Mouse (Mus musculus): ENCODE results near the gene Zranb3. TPM values are rescaled to one million over a fixed set of nuclear protein-coding genes. Genes with fewer than 3 reads are reported as not detected.

Zranb3 gene
- polyA plus RNA-seq, 1 experiment from 2014 or later = 17.5 TPM

Other genes starting within 250 kb of the Zranb3 start
- not detected in 2 replicates for gene Map3k19, start 248.0 kb downstream of the Zranb3 start, polyA plus RNA-seq (2016; fragmentation: Nextera tagmentation; extraction: Ambion mirVana)
- gene Rab3gap1, start 234.3 kb downstream of the Zranb3 start, polyA plus RNA-seq (2016; fragmentation: Nextera tagmentation; extraction: Ambion mirVana) = 15.5 and 15.7 TPM in 2 replicates
- gene R3hdm1, start 254 bp upstream of the Zranb3 start, polyA plus RNA-seq (2016; fragmentation: Nextera tagmentation; extraction: Ambion mirVana) = 79.8 and 82.2 TPM in 2 replicates
- 54.9 and 62.5 TPM in 2 replicates for gene Ubxn4, start 140.9 kb upstream of the Zranb3 start, polyA plus RNA-seq (2016; fragmentation: Nextera tagmentation; extraction: Ambion mirVana)
- 0.12 and 0.50 TPM in 2 replicates for gene Lct, start 225.3 kb upstream of the Zranb3 start, polyA plus RNA-seq (2016; fragmentation: Nextera tagmentation; extraction: Ambion mirVana)